Mouse (Mus musculus) hindbrain, embryonic 10.5 days (tissue): ENCODE measurements around the gene Hsd3b5. TPM values are rescaled to one million over a fixed set of nuclear protein-coding genes. Genes with fewer than 3 reads are reported as not detected.
"Not testable (repeated sequence)": the region's sequence is repeated elsewhere in the genome, so short reads cannot be mapped to it uniquely, and the experiment has no call there.

Experiments used
- DNase-seq: peaks from one replicate; pipeline ENCODE4 v3.0.0-alpha.2; 2017; ENCODE audit warnings: low spot score
- H3K27ac ChIP-seq: fragments of 300-500 bp; sonication (generic); 2 replicates; pipeline ENCODE4 v1.5.1; 2016; ENCODE audit warnings: mild to moderate bottlenecking, moderate library complexity
- H3K27me3 ChIP-seq: fragments of 300-500 bp; sonication (generic); 2 replicates; pipeline ENCODE4 v1.6.1; 2016; ENCODE audit warnings: mild to moderate bottlenecking; ENCODE audit not compliant: poor library complexity, insufficient read depth, severe bottlenecking
- H3K36me3 ChIP-seq: fragments of 300-500 bp; sonication (generic); 2 replicates; pipeline ENCODE4 v1.6.1; 2016; ENCODE audit warnings: mild to moderate bottlenecking, moderate library complexity
- H3K4me1 ChIP-seq: fragments of 300-500 bp; sonication (generic); replicated peaks from 2 replicates; pipeline ENCODE4 v1.6.1; 2016; ENCODE audit warnings: mild to moderate bottlenecking
- H3K4me3 ChIP-seq: fragments of 300-500 bp; sonication (generic); 2 replicates; pipeline ENCODE4 v1.5.1; 2016; ENCODE audit warnings: mild to moderate bottlenecking, moderate library complexity
- H3K9me3 ChIP-seq: fragments of 300-500 bp; sonication (generic); 2 replicates; pipeline ENCODE4 v1.6.1; 2016; ENCODE audit warnings: mild to moderate bottlenecking, moderate library complexity
- WGBS: fragments of 180-500 bp; shearing (Covaris S2); methylation state at CpG from one replicate; pipeline ENCODE4 v1.1.7; 2016; 5-methylcytosine and 5-hydroxymethylcytosine counted together
- polyA plus RNA-seq: library from polyadenylated mRNA; unstranded; fragments of >200 nt; fragmentation: Nextera tagmentation; extraction: Ambion mirVana; gene quantifications from 2 replicates; pipeline ENCODE4 v1.2.1, GENCODE M21; 2016

The Hsd3b5 gene
- not detected in 2 replicates for polyA plus RNA-seq

GRCm38 (mm10) chr3:98630152-98630551, at the start of gene Hsd3b5:
Hsd3b5 (minus strand) TSS chr3:98630252.
- Histone ChIP-seq H3K4me1 (no peaks in the 10 kb centered on the region), H3K4me3 (no peak within 1 kb of the TSS), H3K9me3 (no peaks in the 10 kb centered on the region), H3K36me3 (no peaks in the 10 kb centered on the region), H3K27ac (no peak within 1 kb of the TSS), H3K27me3 (no peaks in the 10 kb centered on the region)
- DNase-seq: no peak

DNA sequence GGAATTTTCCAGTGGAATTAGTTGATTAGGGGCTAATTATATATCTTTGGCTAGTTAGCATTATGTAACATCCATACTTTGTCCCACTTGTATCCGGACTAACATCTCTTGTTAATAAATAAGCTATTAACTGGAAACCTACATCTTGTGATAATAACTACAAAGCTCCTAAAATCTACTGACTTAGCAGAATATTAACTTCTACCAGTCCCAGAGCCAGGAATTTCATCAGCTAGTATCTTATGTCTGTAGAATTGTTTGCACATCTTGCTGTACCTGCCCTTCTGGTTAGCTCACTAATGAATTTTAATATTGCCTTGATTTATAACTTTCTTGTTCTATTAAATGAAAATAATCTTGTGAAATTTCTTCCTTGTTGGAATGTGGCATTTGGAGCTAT, 5.1 kb upstream of the Hsd3b5 start:
- 91% methylated on average over 1 of the region's 1 CpGs for WGBS
- no peak overlapping the region for H3K27ac ChIP-seq

GRCm38 (mm10) chr3:98629633-98630032, 419 bp downstream of the Hsd3b5 start:
- no peaks in the 10 kb centered on the region for H3K27me3 ChIP-seq
- no peak overlapping the region for H3K4me3 ChIP-seq
- no peaks in the 10 kb centered on the region for H3K36me3 ChIP-seq
- no peak for DNase-seq
- no peaks in the 10 kb centered on the region for H3K4me1 ChIP-seq
- 91% methylated on average over 3 of the region's 3 CpGs for WGBS
- H3K27ac ChIP-seq: no peak overlapping the region
- H3K9me3 ChIP-seq: no peaks in the 10 kb centered on the region

More for the DNA sequence above, 5.1 kb upstream of the Hsd3b5 start:
- no peaks in the 10 kb centered on the region for H3K36me3 ChIP-seq
- H3K4me3 ChIP-seq: no peak overlapping the region
- no peaks in the 10 kb centered on the region for H3K9me3 ChIP-seq
- DNase-seq: no peak
- no peaks in the 10 kb centered on the region for H3K4me1 ChIP-seq
- H3K27me3 ChIP-seq: no peaks in the 10 kb centered on the region

DNA sequence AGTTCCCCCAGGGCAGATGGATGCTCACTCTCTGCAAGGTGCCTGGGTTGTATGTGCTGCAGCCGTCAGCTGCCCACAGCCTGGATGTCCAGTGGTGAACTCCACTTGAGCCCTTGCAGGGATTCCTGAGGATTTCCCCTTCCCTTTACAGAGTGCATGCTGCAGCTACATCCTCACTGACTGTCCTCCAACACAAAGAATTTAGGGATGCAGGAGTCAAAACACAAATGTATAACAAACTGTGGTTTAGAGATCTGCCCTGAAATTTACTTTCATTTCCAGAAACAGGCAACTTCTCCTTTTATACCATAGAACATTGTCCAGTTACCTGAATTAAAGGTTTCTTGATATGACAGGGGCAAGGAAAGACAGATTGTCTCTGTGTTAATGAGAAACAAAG, 13.3 kb downstream of the Hsd3b5 start:
- H3K9me3 ChIP-seq, H3K27ac ChIP-seq, H3K4me1 ChIP-seq, H3K27me3 ChIP-seq, H3K4me3 ChIP-seq, DNase-seq, H3K36me3 ChIP-seq: not testable (repeated sequence)
- 85% methylated on average over 1 of the region's 1 CpGs for WGBS

DNA sequence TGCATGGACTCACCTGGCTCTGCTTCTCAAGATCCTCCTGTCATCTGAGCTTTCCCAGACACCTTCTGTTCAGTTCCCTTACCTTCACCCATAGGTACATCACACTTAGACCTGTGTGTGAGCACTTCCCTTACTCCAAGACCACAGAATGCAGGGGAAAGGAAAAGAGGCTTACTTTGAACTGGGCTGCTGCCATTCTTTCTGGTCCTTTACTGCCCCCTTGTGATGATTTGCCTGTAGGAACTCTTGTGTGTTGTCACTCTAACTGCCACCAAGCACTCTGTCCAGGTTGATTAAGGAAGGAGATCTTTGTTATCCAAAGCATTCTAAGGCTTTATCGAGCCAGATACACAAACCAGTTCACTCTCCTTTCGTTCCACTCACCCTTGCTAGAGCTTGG, 13.8 kb downstream of the Hsd3b5 start:
- WGBS: 21% methylated on average over 2 of the region's 2 CpGs
- H3K9me3 ChIP-seq, H3K27me3 ChIP-seq, H3K27ac ChIP-seq, DNase-seq, H3K36me3 ChIP-seq, H3K4me3 ChIP-seq, H3K4me1 ChIP-seq: not testable (repeated sequence)

DNA sequence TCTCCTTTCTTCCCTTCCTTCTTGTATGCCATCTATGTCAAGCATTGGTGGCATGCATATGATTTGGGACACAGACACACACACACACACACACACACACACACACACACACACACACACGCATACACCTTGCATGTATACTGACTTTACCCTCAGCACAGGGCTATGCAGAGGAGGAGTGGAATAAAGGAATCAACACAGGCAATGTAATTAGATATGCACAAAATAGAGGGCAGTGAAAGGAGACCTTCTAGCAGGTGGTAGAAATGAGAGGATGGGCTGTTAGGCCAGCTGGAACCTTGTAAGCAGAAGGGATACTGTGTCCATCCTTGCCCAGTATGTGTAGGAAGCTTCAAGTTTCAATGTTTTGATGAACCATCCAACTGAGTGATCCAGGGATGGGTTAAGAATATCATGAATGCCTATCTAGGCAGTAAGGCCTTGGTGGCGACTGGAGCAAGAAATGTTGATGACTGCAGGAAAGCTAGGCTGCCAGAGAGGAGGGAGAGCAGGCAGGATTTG, 15.6 kb downstream of the Hsd3b5 start:
- not testable (repeated sequence) for H3K27ac ChIP-seq, H3K4me3 ChIP-seq, H3K27me3 ChIP-seq, DNase-seq, H3K9me3 ChIP-seq, H3K36me3 ChIP-seq, H3K4me1 ChIP-seq
- 70% methylated on average over 2 of the region's 2 CpGs for WGBS

- Histone ChIP-seq H3K9me3 (no peaks in the 10 kb centered on the region), H3K4me1 (no peaks in the 10 kb centered on the region), H3K36me3 (no peaks in the 10 kb centered on the region), H3K27me3 (no peaks in the 10 kb centered on the region), H3K4me3 (no peak overlapping the region), H3K27ac (no peak overlapping the region)
- DNase-seq: no peak
Measured at GRCm38 (mm10) chr3:98613963-98614362, 16.1 kb downstream of the Hsd3b5 start.

DNA sequence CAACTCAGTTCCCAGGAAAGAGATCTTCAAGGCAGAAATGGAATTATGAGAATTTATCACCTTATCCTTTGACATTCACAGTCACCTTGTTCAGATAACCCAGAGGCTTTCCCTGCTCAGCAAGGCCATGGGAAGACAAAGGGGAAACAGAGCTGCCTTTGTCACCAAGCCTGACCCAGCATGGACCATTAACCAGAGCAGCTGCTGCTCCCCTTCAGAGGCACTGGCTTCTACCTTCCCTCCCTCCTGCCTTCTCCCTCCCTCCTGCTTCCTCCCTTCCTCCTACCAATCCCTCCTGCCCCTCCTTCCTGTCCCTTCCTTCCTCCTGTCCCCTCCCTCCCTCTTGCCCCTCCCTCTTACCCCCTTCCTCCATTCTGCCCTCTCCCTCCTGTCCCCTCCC, 16.5 kb downstream of the Hsd3b5 start:
- not testable (repeated sequence) for H3K27me3 ChIP-seq, H3K9me3 ChIP-seq, H3K27ac ChIP-seq, H3K36me3 ChIP-seq, H3K4me3 ChIP-seq, H3K4me1 ChIP-seq, DNase-seq

- Histone ChIP-seq H3K4me1 (no peaks in the 10 kb centered on the region), H3K4me3 (no peak within 1 kb of the TSS), H3K36me3 (no peaks in the 10 kb centered on the region), H3K27ac (no peak within 1 kb of the TSS), H3K9me3 (no peaks in the 10 kb centered on the region), H3K27me3 (no peaks in the 10 kb centered on the region)
- DNase-seq: no peak
Measured at GRCm38 (mm10) chr3:98588707-98589106, 41.3 kb downstream of the Hsd3b5 start, which contains the start of gene Gm10681. Gm10681 (minus strand) TSS chr3:98588807.

GRCm38 (mm10) chr3:98587721-98588120, 42.3 kb downstream of the Hsd3b5 start:
- Histone ChIP-seq H3K4me3 (no peak overlapping the region), H3K27ac (no peak overlapping the region), H3K27me3 (no peaks in the 10 kb centered on the region), H3K9me3 (no peaks in the 10 kb centered on the region), H3K36me3 (no peaks in the 10 kb centered on the region), H3K4me1 (no peaks in the 10 kb centered on the region)
- no peak for DNase-seq
- WGBS: 83% methylated on average over 2 of the region's 2 CpGs

DNA sequence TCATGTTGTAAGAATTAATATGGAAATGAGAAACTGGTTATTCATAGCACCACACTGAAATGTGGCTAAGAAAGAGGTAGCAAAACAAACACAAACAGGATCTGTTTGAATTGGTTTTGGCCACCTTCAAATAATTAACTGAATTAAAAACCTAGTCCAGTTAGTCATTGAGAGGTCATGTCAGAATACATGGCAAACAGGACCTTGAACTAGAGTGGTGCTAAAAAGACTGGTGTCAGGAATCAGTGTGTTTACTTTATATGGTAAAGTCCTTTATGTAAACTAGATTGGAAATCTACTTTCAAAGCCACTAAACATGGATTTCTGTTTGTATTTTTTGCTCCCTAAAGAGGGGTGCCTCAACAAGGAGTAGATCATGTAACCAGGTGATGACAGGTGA, 47.4 kb downstream of the Hsd3b5 start:
- not testable (repeated sequence) for H3K4me3 ChIP-seq, H3K9me3 ChIP-seq, H3K36me3 ChIP-seq, H3K4me1 ChIP-seq, H3K27ac ChIP-seq, H3K27me3 ChIP-seq, DNase-seq

GRCm38 (mm10) chr3:98582202-98582601, 47.9 kb downstream of the Hsd3b5 start:
- not testable (repeated sequence) for H3K9me3 ChIP-seq, DNase-seq, H3K27ac ChIP-seq, H3K4me3 ChIP-seq, H3K36me3 ChIP-seq, H3K4me1 ChIP-seq, H3K27me3 ChIP-seq
- whole genome bisulfite sequencing: no CpG with 5 or more reads among the region's 1 CpGs

DNA sequence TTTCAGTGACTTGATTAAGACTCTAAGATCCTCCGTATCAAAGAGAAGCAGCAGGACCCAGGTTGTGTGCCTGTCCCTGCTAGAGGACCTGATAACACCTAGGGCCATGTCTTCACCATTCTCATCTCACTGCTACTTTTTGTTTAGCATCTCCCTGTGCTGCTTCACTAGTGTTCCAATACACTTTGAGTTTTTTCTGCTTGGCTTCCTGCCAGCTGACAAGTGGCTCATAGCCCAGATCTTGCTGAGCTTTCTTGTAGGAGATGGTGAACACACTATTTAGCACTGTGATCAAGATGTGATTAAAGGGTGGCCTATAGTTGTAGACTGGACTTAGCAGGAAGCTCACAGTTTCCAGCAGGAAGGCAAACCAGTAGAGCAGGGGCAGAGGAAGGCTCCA, 49.0 kb downstream of the Hsd3b5 start:
- H3K27me3 ChIP-seq, H3K9me3 ChIP-seq, H3K4me3 ChIP-seq, H3K4me1 ChIP-seq, H3K36me3 ChIP-seq, H3K27ac ChIP-seq, DNase-seq: not testable (repeated sequence)
- 100% methylated on average over 1 of the region's 1 CpGs for WGBS
